Mouse (Mus musculus) testis, adult 2 months (tissue): ENCODE data around the gene Aplnr.

Experiments used
- CTCF ChIP-seq: fragments of 200-500 bp; IDR thresholded peaks from 2 replicates; pipeline ENCODE4 v1.5.1; 2012; ENCODE audit warnings: low read depth, mild to moderate bottlenecking, inconsistent platforms, low read length, moderate library complexity; ENCODE audit not compliant: control insufficient read depth, insufficient read depth, insufficient replicate concordance
- POLR2A ChIP-seq: fragments of 200-500 bp; IDR thresholded peaks from 2 replicates; pipeline ENCODE4 v1.6.1; 2012; ENCODE audit warnings: low read depth, mild to moderate bottlenecking, inconsistent platforms, low read length, moderate library complexity; ENCODE audit not compliant: control insufficient read depth

DNA sequence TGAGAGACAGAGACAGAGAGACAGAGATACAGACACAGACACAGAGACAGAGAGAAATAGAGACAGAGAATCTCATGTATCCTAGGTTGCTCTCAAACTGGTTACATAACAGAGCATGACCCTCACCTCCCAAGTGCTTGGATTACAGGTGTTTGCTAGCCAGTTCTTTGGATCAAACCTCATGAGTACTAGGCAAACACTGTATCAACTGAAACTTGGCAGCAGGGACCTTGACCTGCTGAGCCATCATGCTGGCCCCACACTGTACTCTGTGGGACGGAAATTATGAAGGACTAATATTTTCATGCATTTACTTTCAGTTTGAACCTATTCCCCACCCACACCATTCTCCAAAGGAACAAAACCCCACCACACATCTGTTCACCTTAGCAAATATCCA is 42.6 kb upstream of the Aplnr start:
- TF ChIP-seq CTCF, result no peak
- no peak for TF ChIP-seq POLR2A
